Mouse (Mus musculus): Measurements from ENCODE around the gene Erc2. TPM values are rescaled to one million over a fixed set of nuclear protein-coding genes. Genes with fewer than 3 reads are reported as not detected.

Gene Erc2
- polyA plus RNA-seq, 1 experiment from 2014 or later = 9.1 TPM

DNA sequence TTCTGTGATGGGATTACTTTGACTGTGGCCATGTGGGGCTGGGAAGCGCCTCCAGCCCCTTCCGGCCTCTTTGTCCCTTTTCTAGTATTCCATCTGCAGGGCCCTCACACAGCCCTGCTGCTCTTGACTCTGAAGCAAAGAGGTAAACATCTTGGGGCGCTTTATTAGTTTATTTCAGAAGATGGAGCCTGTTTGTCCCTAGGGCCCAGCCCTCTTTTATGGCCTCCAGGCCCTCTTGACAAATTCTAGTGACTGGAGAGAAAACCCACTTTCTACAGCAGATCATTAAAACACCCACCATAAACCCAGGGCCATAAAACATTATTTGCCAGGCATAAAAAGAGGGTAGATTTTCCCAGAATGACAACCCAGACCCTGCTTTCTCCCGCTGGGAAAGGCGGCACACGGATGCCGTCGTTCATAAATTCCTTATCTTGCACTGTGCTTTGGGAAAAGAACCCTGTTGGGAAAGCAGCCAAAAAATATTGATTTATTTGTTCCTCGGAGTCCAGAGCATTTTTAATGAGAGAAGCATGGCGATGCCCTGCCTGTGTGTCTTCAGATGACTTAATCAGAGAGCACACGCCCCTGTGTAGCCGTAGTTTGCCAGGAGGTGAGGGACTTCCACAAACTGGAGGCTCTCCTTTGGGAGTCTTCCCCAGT is 879.1 kb downstream of the Erc2 start:
- Histone ChIP-seq H3K27me3 (ENCODE audit: poor library complexity, severe bottlenecking) (peaks cover 54% of the 10 kb centered on the region), H3K9me3 (no peaks in the 10 kb centered on the region), H3K36me3 (replicated peaks) (no peaks in the 10 kb centered on the region), H3K4me3 (no peak overlapping the region), H3K4me1 (peaks cover 31% of the 10 kb centered on the region), H3K27ac (no peak overlapping the region)
- 88% methylated on average over 12 of the region's 12 CpGs for WGBS
- no peak for DNase-seq (ENCODE audit: extremely low spot score, low spot score)

DNA sequence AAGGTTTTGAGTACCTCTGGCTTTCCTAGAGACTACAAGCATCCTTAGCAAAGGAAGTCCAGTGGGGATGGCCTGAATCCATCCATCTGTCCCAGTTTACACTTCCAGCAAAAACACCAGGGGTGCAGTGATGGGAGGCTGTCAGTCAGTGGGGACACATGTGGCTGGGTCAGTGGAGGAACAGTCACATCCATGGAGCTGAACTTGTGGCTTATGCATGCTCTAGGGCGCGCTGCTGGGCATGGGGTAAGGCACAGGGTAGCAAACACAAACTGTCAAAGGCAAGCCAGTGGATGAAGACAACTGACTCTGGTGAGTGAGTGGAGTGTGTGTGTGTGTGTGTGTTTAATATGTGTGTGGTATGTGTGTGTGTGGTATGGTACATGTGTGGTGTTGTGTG is 881.0 kb downstream of the Erc2 start:
- no peak for DNase-seq (ENCODE audit: extremely low spot score, low spot score)
- Histone ChIP-seq H3K4me1 (peaks cover 47% of the 10 kb centered on the region), H3K27ac (no peak overlapping the region), H3K9me3 (no peaks in the 10 kb centered on the region), H3K27me3 (ENCODE audit: poor library complexity, severe bottlenecking) (peaks cover 71% of the 10 kb centered on the region), H3K36me3 (replicated peaks) (no peaks in the 10 kb centered on the region), H3K4me3 (no peak overlapping the region)
- WGBS = 77% methylated on average over 2 of the region's 2 CpGs

DNA sequence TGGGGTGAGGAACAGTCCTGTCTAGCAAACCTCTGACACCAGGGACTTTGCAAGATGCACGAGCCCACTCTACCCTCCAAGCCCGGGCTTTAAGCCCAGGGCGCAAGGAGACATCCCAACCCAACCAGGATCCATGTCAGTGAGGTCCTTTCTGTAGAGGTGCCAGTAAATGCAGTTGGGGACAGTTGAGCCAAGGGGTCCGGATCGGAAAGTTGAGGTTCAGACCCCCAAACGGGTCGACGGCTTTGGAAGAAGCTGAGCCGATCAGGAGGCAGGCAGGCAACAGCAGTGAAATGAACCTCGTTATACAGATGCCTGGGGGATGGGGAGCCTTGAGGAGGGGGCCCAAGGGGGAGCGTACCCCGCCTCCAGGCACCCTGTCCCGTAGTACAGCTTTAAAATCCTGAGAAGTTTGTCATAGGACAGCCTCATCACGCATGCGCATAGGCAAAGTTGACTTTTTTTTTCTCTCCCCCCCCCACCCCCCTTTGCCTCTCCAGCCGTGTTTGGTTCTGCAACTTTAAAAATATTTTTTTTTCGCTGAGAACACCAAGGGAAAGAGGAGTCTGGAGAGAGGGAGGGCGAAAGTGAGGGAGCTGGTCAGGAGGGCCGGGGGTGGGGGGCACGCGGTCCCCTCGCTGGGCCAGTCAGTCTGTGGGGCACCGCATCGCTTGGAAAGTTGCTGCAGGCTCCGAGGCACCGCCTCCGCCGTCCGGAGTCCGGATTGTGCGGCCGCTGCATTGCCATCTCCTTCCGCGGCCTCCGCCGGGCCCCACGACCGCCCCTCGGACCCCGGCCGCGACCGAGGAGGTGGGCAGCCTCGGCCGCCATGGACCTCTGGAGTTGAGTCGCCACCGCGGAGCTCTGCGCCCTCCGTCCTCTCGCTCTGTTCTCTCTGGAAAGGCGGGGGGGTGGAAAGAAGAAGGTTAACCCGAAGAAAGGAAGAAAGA is 882.1 kb downstream of the Erc2 start, which contains the start of gene Wnt5a:
Gene Wnt5a (plus strand): TSS at position 650 of the 950 bp plus-strand sequence.
- Histone ChIP-seq H3K4me3 (peak within 1 kb of the TSS; percentile 72), H3K27ac (peak within 1 kb of the TSS; percentile 93), H3K36me3 (replicated peaks) (no peaks in the 10 kb centered on the region), H3K4me1 (peaks cover 58% of the 10 kb centered on the region), H3K27me3 (ENCODE audit: poor library complexity, severe bottlenecking) (peaks cover 82% of the 10 kb centered on the region), H3K9me3 (no peaks in the 10 kb centered on the region)
- no peak for DNase-seq (ENCODE audit: extremely low spot score, low spot score)
- 3% methylated on average over 53 of the region's 53 CpGs for WGBS

DNA sequence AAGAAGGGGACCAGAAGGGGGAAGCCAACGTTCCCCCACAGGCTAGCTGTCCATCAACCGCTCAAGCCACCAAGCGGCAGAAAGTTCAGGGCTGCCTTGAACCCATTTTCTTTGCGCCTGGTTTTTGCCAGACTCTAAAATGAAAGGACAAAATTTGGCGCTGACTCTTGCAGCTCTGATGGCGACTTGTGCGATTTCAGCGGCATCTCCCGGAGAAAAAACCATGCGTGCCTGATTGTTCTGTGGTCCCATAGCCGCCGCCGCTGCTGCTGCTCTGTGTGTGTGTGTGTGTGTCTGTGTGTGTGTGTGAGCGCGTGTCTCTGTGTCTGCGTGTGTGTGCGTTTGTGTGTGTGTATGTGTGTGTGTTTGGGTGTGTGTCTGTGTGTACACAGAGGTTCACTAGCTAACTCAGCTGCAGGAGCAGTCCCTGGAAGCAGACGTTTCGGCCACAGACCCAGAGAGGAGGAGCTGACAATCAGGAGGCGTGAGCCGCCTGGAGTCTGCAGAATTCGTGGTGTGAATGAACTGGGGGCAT is 882.9 kb downstream of the Erc2 start:
- H3K9me3 ChIP-seq = no peaks in the 10 kb centered on the region
- H3K4me1 ChIP-seq = peaks cover 66% of the 10 kb centered on the region
- peaks cover 85% of the 10 kb centered on the region for H3K27me3 ChIP-seq (ENCODE audit: poor library complexity, severe bottlenecking)
- no peaks in the 10 kb centered on the region for H3K36me3 ChIP-seq (replicated peaks)
- 0% methylated on average over 22 of the region's 22 CpGs for WGBS
- peak; percentile 77 for DNase-seq (ENCODE audit: extremely low spot score, low spot score)
- H3K27ac ChIP-seq = peak overlapping the region; percentile 93
- peak overlapping the region; percentile 72 for H3K4me3 ChIP-seq

DNA sequence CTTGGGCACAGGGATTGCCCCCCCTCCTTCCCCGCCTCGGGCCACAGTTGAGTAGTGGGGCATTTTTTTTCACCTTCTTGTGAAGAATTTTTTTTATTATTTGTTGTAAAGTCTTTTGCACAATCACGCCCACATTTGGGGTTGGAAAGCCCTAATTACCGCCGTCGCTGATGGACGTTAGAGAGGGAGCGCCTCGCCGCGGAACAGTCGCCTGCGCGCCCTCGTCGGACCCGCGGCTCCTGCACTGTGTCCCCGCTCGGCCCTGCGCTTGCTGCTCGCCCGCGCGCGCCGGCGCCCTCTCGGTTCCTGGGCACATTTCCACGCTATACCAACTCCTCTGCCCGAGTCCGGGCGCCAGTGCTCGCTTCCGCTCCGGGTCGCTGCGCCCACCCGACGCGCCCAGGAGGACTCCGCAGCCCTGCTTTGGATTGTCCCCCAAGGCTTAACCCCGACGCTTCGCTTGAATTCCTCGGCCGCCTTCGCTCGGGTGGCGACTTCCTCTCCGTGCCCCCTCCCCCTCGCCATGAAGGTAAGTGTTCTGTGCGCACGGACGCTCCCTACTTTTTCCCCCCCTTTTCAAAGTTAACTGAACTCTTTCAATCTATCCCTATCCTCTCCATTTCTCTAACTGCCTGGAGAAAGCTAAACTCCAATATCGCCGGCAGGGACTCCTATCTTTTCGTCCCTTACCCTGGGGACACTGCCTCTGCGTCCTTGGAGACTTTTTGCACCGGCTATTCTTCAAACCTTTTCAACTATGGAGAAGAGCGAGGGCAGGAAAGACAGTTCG is 883.6 kb downstream of the Erc2 start:
- H3K27me3 ChIP-seq (ENCODE audit: poor library complexity, severe bottlenecking) = peaks cover 85% of the 10 kb centered on the region
- WGBS = under 1% methylated on average over 62 of the region's 62 CpGs

DNA sequence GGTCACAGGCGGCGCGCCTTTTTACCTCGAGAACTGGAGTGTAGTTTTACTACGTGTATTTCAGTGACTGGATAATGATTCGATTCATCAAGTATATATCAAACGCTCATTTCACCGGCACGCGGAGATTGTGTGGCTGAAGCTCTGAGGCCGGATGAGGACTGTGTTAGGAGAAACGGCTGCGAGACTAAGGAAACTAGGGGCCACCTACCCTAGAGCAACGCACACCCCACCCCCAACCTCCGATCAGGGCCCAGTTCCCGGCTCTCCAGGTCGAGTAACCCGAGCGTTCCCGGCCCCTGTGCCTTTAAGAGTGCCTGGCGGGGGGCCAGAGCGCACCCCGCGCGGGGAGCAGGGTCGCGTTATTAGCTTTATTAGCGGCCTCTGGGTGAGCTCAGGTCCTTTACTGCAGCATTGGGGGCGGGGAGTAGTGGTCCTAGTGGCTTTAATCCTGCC is 884.2 kb downstream of the Erc2 start:
- peak overlapping the region; percentile 72 for H3K4me3 ChIP-seq
- peak overlapping the region; percentile 93 for H3K27ac ChIP-seq
- peaks cover 85% of the 10 kb centered on the region for H3K27me3 ChIP-seq (ENCODE audit: poor library complexity, severe bottlenecking)
- peak; percentile 69 for DNase-seq (ENCODE audit: extremely low spot score, low spot score)
- peaks cover 78% of the 10 kb centered on the region for H3K4me1 ChIP-seq
- H3K9me3 ChIP-seq = no peaks in the 10 kb centered on the region
- no peaks in the 10 kb centered on the region for H3K36me3 ChIP-seq (replicated peaks)
- under 1% methylated on average over 29 of the region's 29 CpGs for WGBS

More for the DNA sequence above, 883.6 kb downstream of the Erc2 start:
- Histone ChIP-seq H3K4me1 (peaks cover 72% of the 10 kb centered on the region), H3K27ac (peak overlapping the region; percentile 93), H3K4me3 (peak overlapping the region; percentile 72), H3K36me3 (replicated peaks) (no peaks in the 10 kb centered on the region), H3K9me3 (no peaks in the 10 kb centered on the region)
- DNase-seq (ENCODE audit: extremely low spot score, low spot score) = no peak

DNA sequence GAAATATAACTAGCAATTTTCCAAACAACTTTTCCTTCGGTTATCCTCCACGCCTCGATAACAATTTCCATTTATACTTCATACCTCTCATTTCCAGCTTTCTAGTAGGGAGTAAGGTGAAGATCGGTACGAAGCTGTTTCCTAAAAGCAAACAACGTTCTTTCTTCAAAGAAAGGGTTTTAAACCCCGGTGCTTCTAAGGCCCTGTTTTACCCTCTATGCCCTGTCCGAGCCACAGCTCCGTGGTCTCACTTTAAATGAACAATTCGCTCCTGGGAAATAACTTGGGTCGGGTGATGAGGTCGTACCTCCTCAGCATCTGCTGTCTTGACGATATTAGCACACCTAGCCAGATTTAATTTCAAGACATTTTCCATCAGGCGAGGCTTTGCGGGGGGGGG is 884.8 kb downstream of the Erc2 start:
- Histone ChIP-seq H3K27ac (peak overlapping the region; percentile 93), H3K4me3 (peak overlapping the region; percentile 72), H3K9me3 (no peaks in the 10 kb centered on the region), H3K27me3 (ENCODE audit: poor library complexity, severe bottlenecking) (peaks cover 85% of the 10 kb centered on the region), H3K36me3 (replicated peaks) (no peaks in the 10 kb centered on the region), H3K4me1 (peaks cover 84% of the 10 kb centered on the region)
- WGBS = under 1% methylated on average over 15 of the region's 15 CpGs
- no peak for DNase-seq (ENCODE audit: extremely low spot score, low spot score)

DNA sequence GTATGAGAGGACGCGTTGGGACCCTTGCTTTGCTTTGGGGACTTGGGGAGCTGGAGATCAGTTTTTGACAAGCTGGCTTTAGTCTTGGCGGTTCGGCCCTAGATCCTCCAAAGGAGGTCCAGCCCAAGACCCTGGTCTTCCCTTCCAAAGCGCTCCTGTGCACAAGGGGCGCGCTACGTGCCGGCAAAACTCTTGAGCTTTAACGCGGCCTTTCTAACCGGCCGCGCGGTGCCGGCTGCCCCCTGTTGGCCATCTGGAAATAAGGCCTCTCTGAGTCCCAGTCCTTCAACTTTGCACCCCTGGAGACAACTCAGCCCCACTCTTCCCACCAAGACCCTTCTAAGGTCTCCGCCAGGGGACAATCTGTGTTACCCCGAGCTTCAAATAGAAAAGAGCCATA is 885.2 kb downstream of the Erc2 start:
- Histone ChIP-seq H3K4me3 (peak overlapping the region; percentile 72), H3K9me3 (no peaks in the 10 kb centered on the region), H3K36me3 (replicated peaks) (no peaks in the 10 kb centered on the region), H3K4me1 (peaks cover 87% of the 10 kb centered on the region), H3K27me3 (ENCODE audit: poor library complexity, severe bottlenecking) (peaks cover 85% of the 10 kb centered on the region), H3K27ac (peak overlapping the region; percentile 93)
- under 1% methylated on average over 18 of the region's 18 CpGs for WGBS
- peak; percentile 84 for DNase-seq (ENCODE audit: extremely low spot score, low spot score)

DNA sequence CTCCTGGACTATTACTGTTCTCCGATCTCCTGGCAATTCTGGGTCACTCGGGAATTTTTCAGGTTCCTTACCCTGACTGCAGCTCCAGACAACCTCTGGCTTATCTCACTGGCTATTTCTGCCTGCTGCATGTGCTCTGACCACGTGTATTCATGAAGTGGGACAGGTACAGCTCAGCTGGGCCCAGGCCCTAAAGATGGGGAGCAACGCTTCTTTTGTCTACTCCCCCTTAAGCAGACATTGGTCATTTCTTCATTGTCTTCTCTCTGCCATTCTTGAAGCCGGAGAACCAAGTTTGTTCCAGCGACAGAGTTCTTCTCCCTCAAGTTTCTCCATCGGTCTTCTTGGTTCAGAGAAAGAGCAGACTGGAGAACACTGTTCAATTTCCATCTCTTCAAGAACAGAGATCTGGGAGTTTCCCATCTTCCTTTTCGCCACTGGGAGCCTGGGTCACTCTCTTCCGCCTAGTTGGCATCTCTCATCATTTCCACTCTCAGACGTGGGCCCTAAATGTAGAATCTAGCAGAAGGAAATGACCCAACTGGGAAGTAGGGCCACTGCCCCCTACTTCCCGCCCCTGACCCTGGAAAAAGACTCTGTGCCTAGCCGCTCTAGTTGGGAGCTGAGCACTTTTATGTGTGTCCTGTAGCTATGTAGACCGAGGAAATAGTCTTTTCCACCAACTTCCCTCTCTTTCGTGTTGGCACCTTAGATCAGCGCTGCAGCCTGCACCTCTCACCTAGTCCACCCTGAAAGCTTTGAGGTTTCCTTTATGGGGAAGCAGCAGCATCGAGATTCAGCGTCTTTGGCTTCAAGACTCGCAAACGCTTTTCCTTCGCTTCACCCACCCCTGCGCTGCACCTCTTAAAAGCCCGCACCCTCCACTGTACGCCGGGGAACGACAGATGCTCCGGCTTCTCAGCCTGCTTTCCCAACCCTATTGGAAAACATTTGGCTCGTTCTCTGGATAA is 886.3 kb downstream of the Erc2 start:
- H3K36me3 ChIP-seq (replicated peaks) = peaks cover 10% of the 10 kb centered on the region
- 9% methylated on average over 27 of the region's 27 CpGs for WGBS
- peak overlapping the region; percentile 86 for H3K27ac ChIP-seq
- H3K4me1 ChIP-seq = peaks cover 84% of the 10 kb centered on the region
- peaks cover 86% of the 10 kb centered on the region for H3K27me3 ChIP-seq (ENCODE audit: poor library complexity, severe bottlenecking)
- DNase-seq (ENCODE audit: extremely low spot score, low spot score) = peak; percentile 40
- H3K9me3 ChIP-seq = no peaks in the 10 kb centered on the region
- H3K4me3 ChIP-seq = peak overlapping the region; percentile 72

DNA sequence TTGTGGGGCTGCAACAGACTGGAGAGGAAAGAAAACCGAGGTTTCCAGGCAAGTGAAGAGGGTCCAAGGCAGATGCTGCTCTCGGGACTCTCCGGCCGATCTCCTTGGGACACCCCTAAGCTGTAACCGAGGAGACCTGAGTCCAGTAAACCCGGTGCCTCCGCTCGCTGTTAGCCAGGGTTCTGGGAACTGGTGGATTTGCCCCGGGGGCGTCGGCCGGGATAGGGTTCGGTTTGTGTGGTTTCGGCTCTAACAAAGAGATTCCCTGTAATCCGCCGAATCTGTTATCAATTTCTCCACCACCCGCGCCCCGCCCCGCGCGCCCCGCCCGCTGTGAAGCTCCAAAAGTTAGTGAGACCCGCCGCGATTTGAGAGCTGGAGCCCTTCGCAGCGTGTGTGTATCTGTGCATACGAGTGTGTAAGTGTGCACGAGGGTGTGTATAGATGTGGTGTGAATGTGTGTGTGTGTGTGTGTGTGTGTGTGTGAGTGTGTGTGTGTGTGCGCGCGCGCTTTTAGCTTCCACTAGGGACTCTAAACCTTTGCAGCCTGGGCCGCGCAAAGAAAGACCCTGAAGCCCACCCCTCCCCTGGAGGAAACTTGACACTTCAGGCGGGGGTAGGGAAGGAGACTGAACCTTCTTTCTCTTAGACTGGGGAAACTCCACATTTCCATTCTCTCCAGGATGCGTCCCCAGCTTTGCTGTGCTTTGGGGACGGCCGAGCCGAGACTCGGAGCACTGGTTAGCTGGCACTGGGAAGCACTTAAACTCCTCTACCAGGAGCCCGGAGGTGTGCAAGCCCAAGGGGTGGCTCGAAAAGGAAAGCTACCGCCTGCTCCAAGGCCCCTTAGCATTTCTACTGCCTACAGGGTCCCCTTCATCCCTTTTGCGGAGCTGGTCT is 887.5 kb downstream of the Erc2 start:
- under 1% methylated on average over 47 of the region's 47 CpGs for WGBS
- H3K27ac ChIP-seq = peak overlapping the region; percentile 86
- DNase-seq (ENCODE audit: extremely low spot score, low spot score) = peak; percentile 78
- peak overlapping the region; percentile 72 for H3K4me3 ChIP-seq
- no peaks in the 10 kb centered on the region for H3K9me3 ChIP-seq
- peaks cover 83% of the 10 kb centered on the region for H3K4me1 ChIP-seq
- peaks cover 90% of the 10 kb centered on the region for H3K27me3 ChIP-seq (ENCODE audit: poor library complexity, severe bottlenecking)
- H3K36me3 ChIP-seq (replicated peaks) = peaks cover 11% of the 10 kb centered on the region

Measured in forebrain, embryonic 10.5 days (tissue).